Mouse (Mus musculus) stomach, postnatal 0 days (tissue): ENCODE measurements around the gene Actrt2. TPM values are rescaled to one million over a fixed set of nuclear protein-coding genes. Genes with fewer than 3 reads are reported as not detected.

Experiments
- ATAC-seq: fragments of 200-750 bp; cut with Nextera tagmentation; 2 replicates; pipeline ENCODE4 v1.8.0; 2017; ENCODE audit not compliant: low FRiP score, low TSS enrichment
- DNase-seq: peaks from one replicate; pipeline ENCODE4 v3.0.0-alpha.2; 2016; ENCODE audit warnings: low spot score
- H3K27ac ChIP-seq: fragments of 300-500 bp; sonication (generic); replicated peaks from 2 replicates; pipeline ENCODE4 v1.5.1; 2014; ENCODE audit warnings: mild to moderate bottlenecking, control low read depth
- H3K27me3 ChIP-seq: fragments of 300-500 bp; sonication (generic); 2 replicates; pipeline ENCODE4 v1.6.1; 2014; ENCODE audit warnings: low read length; ENCODE audit not compliant: control insufficient read depth, insufficient read depth
- H3K36me3 ChIP-seq: fragments of 300-500 bp; sonication (generic); 2 replicates; pipeline ENCODE4 v1.6.1; 2014; ENCODE audit warnings: low read length, mixed read lengths; ENCODE audit not compliant: control insufficient read depth, insufficient read depth
- H3K4me1 ChIP-seq: fragments of 300-500 bp; sonication (generic); replicated peaks from 2 replicates; pipeline ENCODE4 v1.6.1; 2014; ENCODE audit warnings: antibody characterized with exemption; ENCODE audit not compliant: control insufficient read depth, insufficient read depth
- H3K4me2 ChIP-seq: fragments of 300-500 bp; sonication (generic); replicated peaks from 2 replicates; pipeline ENCODE4 v1.6.1; 2014; ENCODE audit warnings: low read depth, mild to moderate bottlenecking, control low read depth, moderate library complexity
- H3K4me3 ChIP-seq: fragments of 300-500 bp; sonication (generic); 2 replicates; pipeline ENCODE4 v1.5.1; 2014; ENCODE audit warnings: low read depth, low read length, control low read depth
- H3K9ac ChIP-seq: fragments of 300-500 bp; sonication (generic); 2 replicates; pipeline ENCODE4 v1.6.1; 2014; ENCODE audit warnings: mild to moderate bottlenecking, low read length, control low read depth, mixed read lengths
- H3K9me3 ChIP-seq: fragments of 300-500 bp; sonication (generic); 2 replicates; pipeline ENCODE4 v1.6.1; 2016; ENCODE audit warnings: low read length; ENCODE audit not compliant: control insufficient read depth
- CTCF ChIP-seq: IDR thresholded peaks from 2 replicates; pipeline ENCODE4 v1.5.1; 2016; ENCODE audit warnings: antibody characterized with exemption, low read depth, mild to moderate bottlenecking, moderate library complexity
- EP300 ChIP-seq: optimal IDR thresholded peaks from 2 replicates; pipeline ENCODE3; 2016; ENCODE audit warnings: antibody characterized with exemption
- WGBS: fragments of 180-500 bp; shearing (Covaris S2); extraction: QIAGEN DNeasy Blood & Tissue Kit; methylation state at CpG from one replicate; pipeline ENCODE4 v1.1.7; 2014; 5-methylcytosine and 5-hydroxymethylcytosine counted together
- polyA plus RNA-seq: library from polyadenylated mRNA; unstranded; fragments of >200 nt; fragmentation: Nextera tagmentation; extraction: Ambion mirVana; gene quantifications from 2 replicates; pipeline ENCODE4 v1.2.1, GENCODE M21; 2015

The Actrt2 gene
- polyA plus RNA-seq, 1 experiment from 2014 or later: not detected

DNA sequence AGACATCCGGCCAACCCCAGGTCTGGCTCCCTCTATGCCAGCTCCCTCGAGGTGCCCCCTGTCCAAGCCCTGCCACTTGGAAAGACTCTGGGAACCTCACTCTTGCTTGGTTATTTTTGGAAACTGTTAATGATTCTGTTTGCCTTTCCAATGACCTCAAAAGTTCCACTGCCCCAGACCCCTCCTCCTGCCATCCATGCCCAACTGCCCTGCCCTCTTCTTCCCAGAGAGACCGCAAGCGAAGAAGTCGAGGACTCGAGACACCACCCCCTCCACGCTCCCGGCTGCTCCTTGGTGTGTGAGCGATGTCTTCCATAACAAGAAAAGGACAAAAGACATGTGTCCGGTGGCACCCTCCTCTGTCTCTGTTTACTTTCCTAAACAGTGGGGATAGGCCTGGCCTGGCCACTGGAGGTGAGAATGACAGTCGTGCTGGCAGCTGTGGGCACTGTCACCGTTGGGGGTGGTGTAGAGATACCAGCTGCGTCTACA lies 33.3 kb upstream of the Actrt2 start:
- Histone ChIP-seq H3K9ac (no peak overlapping the region), H3K4me2 (no peak overlapping the region), H3K4me3 (no peak overlapping the region), H3K36me3 (no peaks in the 10 kb centered on the region), H3K9me3 (no peaks in the 10 kb centered on the region), H3K27me3 (no peaks in the 10 kb centered on the region), H3K4me1 (no peaks in the 10 kb centered on the region), H3K27ac (no peak overlapping the region)
- TF ChIP-seq EP300: no peak
- no peak for TF ChIP-seq CTCF
- DNase-seq: no peak
- ATAC-seq: no peak
- WGBS: 81% methylated on average over 13 of the region's 13 CpGs

DNA sequence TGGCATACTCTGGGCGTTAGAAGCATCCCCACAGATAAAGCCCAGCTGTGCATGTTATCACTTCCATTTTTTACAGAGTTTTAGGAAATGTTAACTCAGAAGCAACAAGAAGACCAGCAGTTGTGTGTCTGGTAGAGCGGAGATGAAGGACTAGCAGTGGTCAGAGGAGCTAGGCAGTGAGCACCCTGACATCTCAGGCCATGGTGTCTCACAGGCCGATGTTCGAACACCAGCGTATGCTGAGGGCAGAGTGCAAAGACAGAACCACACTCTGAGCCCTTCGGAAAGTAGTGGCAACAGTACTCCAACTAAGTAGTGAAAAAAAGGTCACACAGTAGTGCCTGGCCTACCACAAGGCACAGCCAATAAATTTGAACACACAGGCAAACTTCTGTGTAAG lies 32.8 kb upstream of the Actrt2 start:
- H3K27me3 ChIP-seq: no peaks in the 10 kb centered on the region
- H3K4me1 ChIP-seq: no peaks in the 10 kb centered on the region
- H3K4me3 ChIP-seq: no peak overlapping the region
- H3K9me3 ChIP-seq: no peaks in the 10 kb centered on the region
- no peak overlapping the region for H3K9ac ChIP-seq
- no peak overlapping the region for H3K4me2 ChIP-seq
- DNase-seq: no peak
- no peak overlapping the region for H3K27ac ChIP-seq
- 88% methylated on average over 6 of the region's 6 CpGs for WGBS
- H3K36me3 ChIP-seq: no peaks in the 10 kb centered on the region
- TF ChIP-seq EP300 (no peak), CTCF (no peak)
- no peak for ATAC-seq

DNA sequence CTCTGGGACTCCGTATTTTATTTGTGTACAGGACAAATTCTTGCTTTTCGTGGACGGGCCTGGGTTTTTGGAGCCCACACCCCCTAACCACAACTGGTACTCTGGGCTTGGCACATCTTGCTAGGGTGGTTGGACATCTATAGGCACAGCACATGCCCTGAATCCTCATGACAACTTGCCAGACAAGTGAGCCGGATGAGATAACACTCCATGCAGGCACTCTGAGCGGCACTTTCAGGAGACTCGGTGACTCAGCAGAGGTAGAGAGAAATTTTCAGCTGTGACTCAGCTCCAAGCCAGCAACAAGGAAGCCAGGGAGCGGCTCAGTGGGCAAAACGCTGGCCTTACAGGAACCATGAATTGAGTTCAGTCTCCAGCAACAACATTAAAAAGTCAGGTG lies 31.6 kb upstream of the Actrt2 start:
- Histone ChIP-seq H3K36me3 (no peaks in the 10 kb centered on the region), H3K27me3 (no peaks in the 10 kb centered on the region), H3K4me1 (no peaks in the 10 kb centered on the region), H3K4me3 (no peak overlapping the region), H3K9ac (no peak overlapping the region), H3K4me2 (no peak overlapping the region), H3K27ac (no peak overlapping the region), H3K9me3 (no peaks in the 10 kb centered on the region)
- ATAC-seq: peak; percentile 77
- TF ChIP-seq EP300 (no peak), CTCF (no peak)
- DNase-seq: peak; percentile 64
- WGBS: 63% methylated on average over 8 of the region's 8 CpGs

DNA sequence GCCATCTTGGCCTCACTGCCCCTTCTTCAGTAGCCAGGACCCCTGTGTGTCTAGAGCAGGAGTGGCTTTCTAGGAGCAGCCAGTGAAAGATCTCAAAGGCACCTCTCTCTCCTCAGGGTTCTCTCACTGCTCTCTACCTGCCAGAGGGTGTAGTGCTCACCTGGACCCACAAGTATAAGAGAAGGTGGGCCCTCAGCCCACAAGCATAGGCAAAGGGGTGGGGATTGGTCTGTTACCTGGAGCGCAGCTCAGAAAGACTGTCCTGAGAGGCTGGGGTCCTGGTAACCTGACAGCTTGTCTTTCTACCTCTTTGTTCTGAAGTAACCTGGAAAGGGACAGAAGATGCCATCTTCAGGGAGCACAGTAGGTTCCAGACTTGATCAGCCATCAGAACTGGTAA lies 31.0 kb upstream of the Actrt2 start:
- ATAC-seq (no peak), DNase-seq (no peak)
- Histone ChIP-seq H3K4me1 (no peaks in the 10 kb centered on the region), H3K4me3 (no peak overlapping the region), H3K9me3 (no peaks in the 10 kb centered on the region), H3K36me3 (no peaks in the 10 kb centered on the region), H3K27me3 (no peaks in the 10 kb centered on the region), H3K27ac (no peak overlapping the region), H3K4me2 (no peak overlapping the region), H3K9ac (no peak overlapping the region)
- WGBS: 100% methylated on average over 1 of the region's 1 CpGs
- TF ChIP-seq EP300: no peak
- no peak for TF ChIP-seq CTCF

DNA sequence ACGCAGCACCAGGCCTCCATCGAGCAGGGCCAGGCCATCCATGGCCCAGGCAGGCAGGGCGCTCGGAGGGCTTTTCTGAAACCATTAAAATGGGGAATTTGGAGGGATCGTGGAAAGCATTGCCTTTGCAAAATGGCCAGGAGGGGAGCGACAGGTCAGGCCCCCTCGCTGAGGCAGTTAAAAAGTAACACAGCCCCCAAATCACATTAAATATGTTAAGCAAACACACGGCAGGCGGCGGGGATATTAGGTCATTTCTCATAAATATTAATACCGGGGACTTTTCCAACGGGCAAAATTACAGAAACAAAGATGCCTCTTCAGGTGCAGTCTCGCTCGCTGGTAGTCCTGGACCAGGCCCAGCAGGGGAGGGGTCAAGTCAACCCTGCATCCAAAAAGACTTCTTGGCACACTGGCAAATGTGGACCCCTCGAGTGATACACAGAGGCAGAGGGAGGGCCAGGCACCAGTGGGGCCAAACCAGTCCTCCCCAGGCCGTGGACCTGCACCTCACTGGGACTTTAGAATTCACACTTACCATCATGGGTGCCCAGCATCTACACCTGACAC lies 30.4 kb upstream of the Actrt2 start:
- TF ChIP-seq EP300 (no peak), CTCF (no peak)
- H3K36me3 ChIP-seq: no peaks in the 10 kb centered on the region
- H3K27me3 ChIP-seq: no peaks in the 10 kb centered on the region
- no peak overlapping the region for H3K4me3 ChIP-seq
- 72% methylated on average over 16 of the region's 16 CpGs for WGBS
- no peak for DNase-seq
- no peak overlapping the region for H3K4me2 ChIP-seq
- ATAC-seq: no peak
- no peak overlapping the region for H3K9ac ChIP-seq
- H3K4me1 ChIP-seq: no peaks in the 10 kb centered on the region
- no peaks in the 10 kb centered on the region for H3K9me3 ChIP-seq
- H3K27ac ChIP-seq: no peak overlapping the region

DNA sequence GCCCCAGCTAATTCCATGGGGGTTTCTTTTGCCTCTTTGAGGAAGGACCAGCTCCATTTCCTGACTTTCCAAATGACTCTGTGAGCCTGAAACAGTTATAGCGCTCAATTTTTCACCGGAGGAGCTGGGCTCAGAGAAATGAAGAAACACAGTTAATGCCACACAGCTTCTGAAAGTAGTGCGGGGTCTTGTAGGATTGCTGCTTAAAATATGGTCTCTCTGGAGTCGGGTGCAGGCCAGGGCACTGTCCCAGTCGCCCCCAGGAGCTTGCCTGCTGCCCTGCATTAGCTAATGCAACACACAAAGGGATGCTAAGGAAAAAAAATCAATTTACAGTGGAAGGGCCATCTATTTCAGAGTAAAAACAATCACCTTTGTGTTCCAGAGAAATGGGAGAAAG lies 29.8 kb upstream of the Actrt2 start:
- Histone ChIP-seq H3K27ac (no peak overlapping the region), H3K4me2 (no peak overlapping the region), H3K9ac (no peak overlapping the region), H3K4me3 (no peak overlapping the region), H3K4me1 (no peaks in the 10 kb centered on the region), H3K27me3 (no peaks in the 10 kb centered on the region), H3K9me3 (no peaks in the 10 kb centered on the region), H3K36me3 (no peaks in the 10 kb centered on the region)
- ATAC-seq (no peak), DNase-seq (no peak)
- no peak for TF ChIP-seq EP300
- TF ChIP-seq CTCF: no peak
- WGBS: 82% methylated on average over 5 of the region's 5 CpGs
